Mouse (Mus musculus): ENCODE measurements around the gene Cfap77.

- peak; percentile 60 for TF ChIP-seq CTCF (IDR thresholded peaks at IDR 0.05; ENCODE audit: control insufficient read depth, insufficient read depth, insufficient read length)
- TF ChIP-seq MAX (IDR thresholded peaks at IDR 0.05): no peak
- no peak for TF ChIP-seq MYOG (IDR thresholded peaks at IDR 0.05; ENCODE audit: control insufficient read depth, extremely low read depth, insufficient read length)
- no peak for TF ChIP-seq USF1 (IDR thresholded peaks at IDR 0.05; ENCODE audit: low read depth)
- TF ChIP-seq FOSL1 (IDR thresholded peaks at IDR 0.05; ENCODE audit: insufficient read depth, low read length, poor library complexity, severe bottlenecking): no peak
- no peak for TF ChIP-seq CEBPB (IDR thresholded peaks at IDR 0.05; ENCODE audit: low read depth)
- no peak for TF ChIP-seq MYOD1 (IDR thresholded peaks at IDR 0.05; ENCODE audit: control insufficient read depth, insufficient read length, low read depth)
Observed at GRCm38 (mm10) chr2:29052943-29053454, 1.9 kb downstream of the Cfap77 start.
